Mouse (Mus musculus) spleen, postnatal 36 days (tissue): Measurements from ENCODE around the gene Ttll6.

ENCODE experiments used
- DNase-seq, 2 experiments: peaks; one replicate each; pipeline ENCODE4 v3.0.0; 2022; ENCODE audit warnings: low spot score in 2 of 2, mixed read lengths in 1 of 2

Ttll6 gene

DNA sequence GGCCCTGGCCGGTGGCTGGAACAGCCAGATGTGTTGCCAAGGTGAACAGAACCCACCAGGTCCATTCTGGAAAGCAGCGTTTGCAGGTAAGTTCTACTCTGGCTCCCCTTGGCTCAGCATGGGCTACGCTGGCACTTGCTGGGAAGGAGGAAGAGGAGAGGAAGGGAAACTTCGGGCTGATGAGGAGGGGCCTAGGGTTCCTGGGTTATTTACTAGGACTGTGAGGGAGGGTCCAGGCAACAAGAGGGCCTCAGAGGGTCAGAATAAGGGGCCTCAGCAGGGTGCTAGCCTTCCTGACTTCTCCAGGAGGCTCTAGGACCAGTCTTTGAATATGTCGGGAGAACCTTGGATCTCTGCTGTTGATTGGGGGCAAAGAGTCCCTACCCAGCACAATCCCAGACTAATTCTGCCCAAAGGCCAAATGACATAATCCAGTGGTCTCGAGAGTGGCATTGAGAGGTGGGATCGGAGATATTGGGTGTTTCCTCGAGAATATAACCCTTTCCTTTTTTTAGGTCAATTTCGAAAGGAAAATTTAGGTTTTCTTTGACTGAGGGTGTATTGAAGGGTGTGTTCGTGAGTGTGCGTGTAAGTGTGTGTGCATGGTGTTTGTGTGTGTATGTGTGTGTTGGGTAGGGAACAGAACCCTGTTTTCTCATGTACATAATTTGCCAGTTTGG lies 61.5 kb downstream of the Ttll6 start:
- DNase-seq, result no peak

DNA sequence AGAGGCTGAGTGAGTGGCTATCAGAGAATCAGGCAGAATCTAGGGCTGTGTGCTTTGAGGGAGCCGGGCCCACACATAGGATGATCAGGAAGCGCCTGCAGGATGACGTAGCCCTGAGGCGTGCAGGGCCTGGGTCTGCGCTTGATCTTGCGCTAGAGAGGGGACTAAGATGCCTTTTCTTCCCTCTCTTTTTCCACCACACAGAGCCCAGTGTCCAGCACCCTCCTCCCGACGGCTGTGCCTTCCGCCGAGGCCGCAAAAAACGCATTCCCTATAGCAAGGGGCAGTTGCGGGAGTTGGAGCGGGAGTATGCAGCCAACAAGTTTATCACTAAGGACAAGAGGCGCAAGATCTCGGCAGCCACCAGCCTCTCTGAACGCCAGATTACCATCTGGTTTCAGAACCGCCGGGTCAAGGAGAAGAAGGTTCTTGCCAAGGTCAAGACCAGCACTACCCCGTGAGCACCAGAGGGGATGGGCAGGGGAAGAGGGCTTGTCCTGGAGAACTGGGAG lies 62.2 kb downstream of the Ttll6 start:
- no peak for DNase-seq

DNA sequence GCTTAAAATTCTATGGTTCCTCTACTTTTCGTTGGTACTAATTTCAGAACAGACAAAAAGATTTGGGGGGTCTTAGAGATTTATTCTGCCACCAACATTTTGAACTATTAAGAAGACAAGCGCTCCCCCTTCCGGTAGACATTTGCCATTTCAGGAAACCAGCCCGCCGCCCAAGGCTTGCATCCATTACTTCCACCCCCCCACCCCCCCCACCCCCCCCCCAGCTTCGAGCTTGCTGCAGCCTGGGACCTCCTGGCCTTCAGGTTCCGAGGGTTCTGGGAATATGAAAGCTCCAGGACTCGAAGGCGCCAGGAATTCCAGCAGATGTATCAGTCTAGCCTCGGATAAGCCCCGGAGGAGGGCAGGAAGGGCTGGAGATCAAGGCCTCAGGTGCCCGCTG lies 65.1 kb downstream of the Ttll6 start:
- DNase-seq, result peak in 1 of 2 experiments; percentile 4

DNA sequence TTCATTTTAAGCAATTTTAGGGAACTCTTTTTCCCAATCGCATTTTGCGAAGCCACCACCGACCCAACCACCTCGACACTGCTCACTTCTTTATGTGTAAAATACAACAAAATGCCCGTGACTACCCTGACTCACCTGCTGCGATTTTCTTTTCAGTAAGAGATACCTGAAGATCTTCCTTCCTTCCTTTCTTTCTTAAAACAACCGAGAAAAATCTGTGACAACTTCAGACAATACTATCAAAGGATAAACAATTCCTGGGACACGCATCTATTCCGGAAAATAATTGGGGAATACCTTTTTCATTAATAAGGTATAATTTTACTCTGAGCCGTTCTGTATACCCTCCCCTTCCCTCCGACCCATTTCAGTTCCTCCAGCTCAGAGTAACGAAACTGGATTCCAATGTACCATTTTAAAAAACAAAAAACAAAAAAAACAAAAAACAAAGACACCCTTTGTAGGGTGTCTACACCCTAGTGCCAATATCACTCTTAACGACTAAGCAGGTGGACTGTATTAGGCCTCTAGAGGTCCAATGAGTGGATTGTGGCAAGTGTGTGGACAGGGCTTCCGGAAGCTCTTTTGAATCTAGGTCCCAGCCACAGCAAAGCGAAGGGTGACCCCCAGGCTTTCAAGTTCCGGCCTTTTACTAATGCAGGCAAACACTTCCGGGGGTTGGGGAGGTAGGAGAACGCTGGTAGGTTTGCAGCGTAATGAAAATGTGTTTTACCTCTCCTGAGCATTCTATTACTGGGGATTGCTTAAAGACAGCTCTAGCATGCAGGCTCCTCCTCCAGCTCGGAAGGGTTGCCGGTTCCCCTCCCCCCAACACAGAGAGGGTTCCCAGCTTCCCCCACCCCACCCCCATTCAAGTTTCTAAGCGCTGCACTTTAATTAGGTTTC lies 65.8 kb downstream of the Ttll6 start:
- DNase-seq, result no peak

DNA sequence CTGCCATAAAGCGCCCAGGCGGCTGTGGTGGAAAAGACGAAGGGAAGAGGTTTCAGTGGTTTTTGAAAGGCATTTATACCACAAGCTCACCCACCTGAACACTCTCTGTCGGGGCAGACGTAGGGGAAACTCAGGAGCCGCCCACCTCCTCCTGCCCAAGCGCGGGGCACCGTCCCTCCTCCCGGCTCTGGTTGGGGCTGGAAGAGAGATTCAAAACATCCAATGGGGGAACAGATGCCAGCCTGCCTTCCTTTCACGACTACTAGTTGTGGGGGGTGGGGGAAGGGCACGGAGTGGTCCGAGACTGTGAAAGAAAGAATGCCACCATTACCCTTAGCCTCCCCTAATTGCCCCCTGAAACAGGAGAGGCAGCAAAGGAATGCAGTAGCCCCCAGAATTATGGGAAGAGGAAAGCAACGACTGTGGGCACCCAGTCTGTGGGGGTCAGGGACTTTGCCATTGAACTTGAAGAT lies 66.6 kb downstream of the Ttll6 start:
- no peak for DNase-seq

DNA sequence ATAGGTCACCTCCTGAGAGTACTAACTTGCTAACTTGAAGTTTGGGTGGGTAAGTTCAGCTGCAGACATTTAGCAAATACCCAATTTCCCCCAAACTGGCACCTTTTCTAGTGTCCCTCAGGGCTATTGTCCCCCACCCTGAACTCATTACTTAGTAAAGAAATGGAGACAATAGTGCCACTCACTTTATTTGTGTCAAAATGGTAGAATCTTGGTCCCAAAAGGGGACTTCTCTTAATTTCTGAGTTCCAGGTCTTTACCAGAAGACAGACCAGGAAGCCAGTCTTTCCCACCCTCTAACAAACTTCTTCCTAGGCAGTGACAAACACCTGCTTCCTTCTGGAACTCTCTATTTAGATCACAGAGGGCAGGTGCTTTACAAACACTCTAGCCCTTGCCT lies 68.2 kb downstream of the Ttll6 start:
- no peak for DNase-seq

DNA sequence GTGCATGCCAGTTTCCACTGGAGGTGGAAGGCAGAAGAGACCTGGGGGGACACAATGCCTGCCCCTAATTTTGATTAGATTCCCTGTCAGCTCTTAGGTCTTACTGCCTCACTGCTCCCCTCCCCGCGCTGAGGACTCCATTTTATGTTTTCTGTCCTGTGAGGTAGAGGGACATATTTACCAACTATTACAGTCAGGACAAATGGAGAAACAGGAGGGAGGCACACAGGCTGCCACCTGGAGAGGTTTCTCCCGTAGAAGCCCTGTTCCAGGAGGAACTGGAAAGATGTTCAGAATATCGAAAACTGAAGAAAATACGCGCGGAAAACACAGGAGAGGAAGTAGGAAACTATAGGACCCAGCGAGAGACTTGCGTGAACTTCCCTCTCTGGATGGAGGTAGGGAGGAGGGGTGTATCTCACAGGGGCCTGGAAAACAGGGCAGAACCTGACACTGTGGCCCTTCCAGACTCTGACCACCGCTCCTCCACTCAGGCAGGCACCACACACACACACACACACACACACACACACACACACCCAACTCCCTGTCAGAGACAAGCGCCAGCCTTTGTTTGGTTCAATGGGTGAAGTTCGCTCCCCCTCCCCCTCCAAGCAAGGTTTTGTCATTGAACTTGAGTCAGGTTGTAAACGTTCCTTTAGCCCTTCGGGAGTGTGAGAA lies 69.0 kb downstream of the Ttll6 start:
- DNase-seq, result no peak

DNA sequence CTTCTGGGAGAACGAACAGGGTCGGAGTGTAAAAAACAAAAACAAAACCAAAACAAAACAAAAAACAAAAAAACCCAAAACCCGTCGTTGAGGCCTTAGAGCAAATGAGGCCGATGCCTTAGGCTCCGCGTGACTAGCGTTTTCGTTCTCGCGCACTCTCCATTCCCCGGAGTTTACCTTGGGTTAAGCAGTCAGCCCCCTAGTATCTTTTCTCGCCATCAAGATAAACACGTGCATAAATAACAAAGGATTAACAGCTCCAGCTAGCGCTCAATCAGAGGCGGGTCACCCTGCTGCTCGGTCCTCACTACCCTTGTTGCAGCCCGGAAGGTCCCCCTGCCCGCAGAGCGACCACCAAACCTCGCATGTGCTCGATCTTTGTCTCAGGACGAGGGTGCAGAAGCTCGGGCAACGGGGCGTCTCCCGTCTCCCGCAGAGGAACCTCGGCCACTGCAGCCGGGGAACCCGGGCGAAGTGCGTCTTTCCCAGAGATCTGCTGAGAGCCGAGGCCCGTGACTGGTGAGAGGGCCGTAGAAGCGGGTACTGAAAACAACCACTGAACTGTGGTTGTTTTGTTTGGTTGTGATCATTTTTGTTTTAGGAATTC lies 69.7 kb downstream of the Ttll6 start:
- no peak for DNase-seq

DNA sequence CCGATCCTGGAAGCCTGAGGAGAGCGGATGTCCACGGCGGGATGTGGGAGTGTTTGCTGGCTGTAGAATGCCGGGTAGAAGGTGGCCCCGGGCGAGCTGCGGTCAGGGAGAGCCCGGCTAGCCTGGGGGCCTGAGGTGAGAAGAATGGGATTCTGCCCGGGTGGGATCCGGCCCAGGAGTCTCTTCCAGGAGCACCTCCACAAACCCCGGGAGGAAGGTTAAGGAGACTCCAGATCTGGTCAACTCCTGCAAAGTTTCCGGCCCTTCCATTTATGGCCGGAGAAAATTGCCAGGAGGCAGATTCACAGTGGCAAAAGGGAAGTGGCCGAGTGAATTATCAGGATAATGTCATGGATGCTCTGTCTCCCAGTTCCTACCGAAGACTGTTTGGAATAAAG lies 70.2 kb downstream of the Ttll6 start:
- DNase-seq, result no peak

DNA sequence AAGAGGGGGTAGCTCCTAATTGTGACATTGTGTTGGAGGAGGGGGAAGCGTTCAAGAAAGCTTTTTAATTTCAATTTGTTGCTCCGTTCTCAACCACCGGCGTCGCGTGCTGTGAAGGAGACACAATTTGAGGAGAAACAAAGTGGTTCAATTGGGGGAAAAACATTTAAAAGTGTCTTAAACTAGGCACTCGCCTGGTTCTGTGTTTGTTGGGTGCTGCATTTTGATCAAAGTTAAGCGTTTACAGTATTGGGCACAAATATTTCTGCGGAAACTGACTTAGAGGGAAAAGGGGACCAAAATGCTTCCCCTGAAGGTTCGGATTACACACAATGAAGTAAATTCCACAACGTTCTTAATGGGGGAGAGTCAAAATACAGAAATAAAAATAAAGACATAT lies 70.8 kb downstream of the Ttll6 start:
- no peak for DNase-seq

DNA sequence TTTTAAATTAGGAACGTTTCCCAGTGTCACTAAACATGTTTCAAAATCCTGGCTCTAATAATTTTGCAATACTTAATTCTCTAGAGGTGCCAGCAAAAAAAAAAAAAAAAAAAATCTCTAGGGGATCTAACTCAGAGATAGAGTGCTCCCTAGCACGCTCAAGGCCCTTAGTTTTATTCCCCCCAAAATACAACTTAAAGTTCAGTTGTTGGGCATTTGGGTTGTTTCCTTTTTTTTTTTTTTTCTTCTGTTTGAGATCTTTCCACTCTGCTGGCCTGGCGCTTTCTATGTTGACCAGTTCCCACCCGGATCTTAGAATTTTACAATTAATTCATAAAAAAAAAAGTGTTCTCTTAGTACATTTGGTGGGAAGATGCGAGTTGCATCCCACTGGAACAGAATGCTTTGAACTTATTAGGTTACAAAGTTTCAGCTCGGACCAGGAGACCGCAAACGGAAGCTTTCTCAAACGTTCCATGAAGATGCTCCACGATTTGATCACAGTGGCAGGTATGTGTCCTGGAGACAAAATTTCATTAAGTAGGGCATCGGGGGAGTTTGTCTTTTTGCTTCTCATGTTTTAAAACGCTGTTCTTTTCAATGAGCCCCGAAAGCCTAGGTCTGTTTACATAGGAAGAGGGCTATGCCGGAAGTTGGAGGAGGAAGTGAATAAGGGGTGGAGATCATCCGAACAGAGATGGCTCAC lies 72.0 kb downstream of the Ttll6 start:
- no peak for DNase-seq
